Mouse (Mus musculus) erythroblast, embryonic 14.5 days (primary cell): Measurements from ENCODE around the gene Stra6.

ENCODE experiments used
- GATA1 ChIP-seq: IDR thresholded peaks from 2 replicates; pipeline ENCODE4 v1.6.1; 2012; ENCODE audit warnings: low read length, inconsistent platforms, mixed read lengths
- TAL1 ChIP-seq: IDR thresholded peaks from 3 replicates; pipeline ENCODE4 v1.6.1; 2012; ENCODE audit warnings: low read length, inconsistent platforms, mixed read lengths

GRCm38 (mm10) chr9:58045646-58046045 is 17.9 kb upstream of the Stra6 start:
- TF ChIP-seq GATA1 = no peak
- TF ChIP-seq TAL1 = no peak
